17 mouse cellular contexts compared by ENCODE assay signal in the genomic region with DNA sequence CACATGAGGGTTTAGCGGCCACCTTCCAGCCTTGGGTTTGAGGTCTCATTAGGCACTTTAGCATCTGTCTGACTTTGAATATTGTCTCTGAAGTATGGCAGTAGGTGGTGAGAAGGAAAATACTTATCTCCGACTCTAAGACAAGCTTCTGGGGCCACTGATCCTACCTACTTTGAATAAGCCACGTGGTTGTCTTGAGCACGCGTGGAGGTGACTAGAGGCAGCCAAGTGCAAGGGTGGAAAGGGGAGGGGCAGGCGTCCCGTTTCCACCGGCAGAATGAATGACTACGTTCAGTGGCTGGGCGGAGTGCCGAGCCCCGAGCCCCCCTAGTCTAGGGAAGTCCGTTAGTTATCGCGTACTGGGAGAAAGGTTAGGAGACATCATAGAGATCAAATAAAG.
"Had no signal": no experiment of that assay in that cellular context is flagged by ENCODE, and none has a peak within 500 bp of the region (broad histone marks: within the 10 kb centered on the region; RNA-seq: fewer than 3 reads in every experiment).

No protein-coding gene starts in this region.

- H3K4me2 ChIP-seq: lung, embryonic 14.5 days; midbrain, embryonic 12.5 days; midbrain, embryonic 15.5 days; neural tube, embryonic 13.5 days; neural tube, embryonic 15.5 days had no signal

- H3K9ac ChIP-seq: lung, embryonic 14.5 days; midbrain, embryonic 12.5 days; midbrain, embryonic 15.5 days; neural tube, embryonic 13.5 days; neural tube, embryonic 15.5 days had no signal

- ATAC-seq: midbrain, embryonic 15.5 days had no signal

- H3K4me3 ChIP-seq: midbrain, embryonic 10.5 days; midbrain, embryonic 12.5 days; midbrain, embryonic 15.5 days; myocyte; neural tube, embryonic 13.5 days; neural tube, embryonic 15.5 days had no signal

- H3K9me3 ChIP-seq: midbrain, embryonic 10.5 days; midbrain, embryonic 12.5 days; midbrain, embryonic 15.5 days; neural tube, embryonic 13.5 days; neural tube, embryonic 15.5 days had no signal

- H3K27me3 ChIP-seq: midbrain, embryonic 12.5 days; midbrain, embryonic 15.5 days; neural tube, embryonic 13.5 days; neural tube, embryonic 15.5 days had no signal

- DNase-seq: lung, adult 18-20 months; lung, postnatal 10 days; retina, postnatal 1 day; right cerebral cortex, adult 18-20 months; right cerebral cortex, postnatal 25 days; right cerebral cortex, postnatal 4 days; spleen, adult 18-20 months; thymus, adult 18-20 months; thymus, postnatal 14 days; thymus, postnatal 36 days had no signal

- H3K27ac ChIP-seq: midbrain, embryonic 10.5 days; midbrain, embryonic 12.5 days; midbrain, embryonic 15.5 days; neural tube, embryonic 13.5 days; neural tube, embryonic 15.5 days had no signal

- H3K4me1 ChIP-seq: midbrain, embryonic 12.5 days; midbrain, embryonic 15.5 days; neural tube, embryonic 13.5 days; neural tube, embryonic 15.5 days had no signal
